Mouse (Mus musculus): ENCODE measurements at regions not wholly inside any gene's neighbourhood (a gene's known extent, or its start where the extent isn't known, plus 50 kb on each side); places are given as distances from the start of the nearest gene placed in this dataset.
"Not testable (repeated sequence)": the region's sequence is repeated elsewhere in the genome, so short reads cannot be mapped to it uniquely, and the experiment has no call there.

- CTCF ChIA-PET, result no interaction called here
- POLR2A ChIA-PET, result no interaction called here
Measured at GRCm38 (mm10) chr1:23034271-23034670, 67.8 kb downstream of the 4933415F23Rik start.

- ChIA-PET CTCF (no interaction called here), POLR2A (no interaction called here)
Measured at GRCm38 (mm10) chr1:23023536-23023935, 78.5 kb downstream of the 4933415F23Rik start.

GRCm38 (mm10) chr1:23007784-23008490 lies 94.1 kb downstream of the 4933415F23Rik start:
- POLR2A ChIA-PET, result interaction anchor here in 1 of 4 experiments (0.6 kb wide), 1 partner anchor 15 kb away, joined by 3 read pairs; no protein-coding TSS in a partner anchor
- CTCF ChIA-PET, result no interaction called here

GRCm38 (mm10) chr1:23004882-23005281 lies 97.2 kb downstream of the 4933415F23Rik start:
- POLR2A ChIA-PET, result no interaction called here

GRCm38 (mm10) chr1:22996665-22997064 lies 105.4 kb downstream of the 4933415F23Rik start:
- ChIA-PET CTCF (no interaction called here), POLR2A (no interaction called here)

More at GRCm38 (mm10) chr1:23004882-23005281, 97.2 kb downstream of the 4933415F23Rik start:
- CTCF ChIA-PET, result no interaction called here

GRCm38 (mm10) chr1:22989521-22990221 lies 112.4 kb downstream of the 4933415F23Rik start:
- CTCF ChIA-PET, result no interaction called here
- POLR2A ChIA-PET, result no interaction called here

GRCm38 (mm10) chr1:22987521-22987920 lies 114.5 kb downstream of the 4933415F23Rik start:
- ChIA-PET POLR2A (no interaction called here), CTCF (no interaction called here)

- POLR2A ChIA-PET, CTCF ChIA-PET: not testable (repeated sequence)
Measured at GRCm38 (mm10) chr1:22984276-22984675, 117.8 kb downstream of the 4933415F23Rik start.

- POLR2A ChIA-PET, result no interaction called here
Measured at GRCm38 (mm10) chr1:22974917-22975316, 127.1 kb downstream of the 4933415F23Rik start.

GRCm38 (mm10) chr1:22943995-22944394 lies 138.2 kb upstream of the Rims1 start:
- ChIA-PET POLR2A (no interaction called here), CTCF (no interaction called here)

More at GRCm38 (mm10) chr1:22974917-22975316, 127.1 kb downstream of the 4933415F23Rik start:
- CTCF ChIA-PET, result no interaction called here

- POLR2A ChIA-PET, result no interaction called here
- CTCF ChIA-PET, result no interaction called here
Measured at GRCm38 (mm10) chr1:22939816-22940215, 134.0 kb upstream of the Rims1 start.

GRCm38 (mm10) chr1:22931147-22931896 lies 125.5 kb upstream of the Rims1 start:
- POLR2A ChIA-PET, result no interaction called here
- CTCF ChIA-PET, result no interaction called here

GRCm38 (mm10) chr1:22902992-22903391 lies 97.2 kb upstream of the Rims1 start:
- CTCF ChIA-PET, result no interaction called here

GRCm38 (mm10) chr1:22901018-22901625 lies 95.3 kb upstream of the Rims1 start:
- ChIA-PET CTCF (no interaction called here), POLR2A (no interaction called here)

More at GRCm38 (mm10) chr1:22902992-22903391, 97.2 kb upstream of the Rims1 start:
- POLR2A ChIA-PET, result no interaction called here

- CTCF ChIA-PET, result no interaction called here
- POLR2A ChIA-PET, result no interaction called here
Measured at GRCm38 (mm10) chr1:22895099-22895498, 89.3 kb upstream of the Rims1 start.

- POLR2A ChIA-PET, result no interaction called here
- CTCF ChIA-PET, result no interaction called here
Measured at GRCm38 (mm10) chr1:22862985-22863384, 57.2 kb upstream of the Rims1 start.
